Mouse (Mus musculus): ENCODE results near the gene Itpr1.

The Itpr1 gene

GRCm38 (mm10) chr6:108408053-108408452 is 195.2 kb downstream of the Itpr1 start:
- DNase-seq: peak; percentile 12 to 36

- no peak for DNase-seq
Measured at GRCm38 (mm10) chr6:108408726-108409125, 195.8 kb downstream of the Itpr1 start.

GRCm38 (mm10) chr6:108410771-108411170 is 197.9 kb downstream of the Itpr1 start:
- peak; percentile 74 to 84 for DNase-seq

GRCm38 (mm10) chr6:108411201-108411600 is 198.3 kb downstream of the Itpr1 start:
- DNase-seq: peak in 1 of 2 experiments; percentile 28

- peak; percentile 67 to 81 for DNase-seq
Measured at GRCm38 (mm10) chr6:108413006-108413405, 200.1 kb downstream of the Itpr1 start.

GRCm38 (mm10) chr6:108413593-108413992 is 200.7 kb downstream of the Itpr1 start:
- DNase-seq: no peak

GRCm38 (mm10) chr6:108415847-108416246 is 203.0 kb downstream of the Itpr1 start:
- no peak for DNase-seq

GRCm38 (mm10) chr6:108417508-108417907 is 204.6 kb downstream of the Itpr1 start:
- DNase-seq: peak; percentile 54 to 57

- DNase-seq: peak; percentile 25 to 59
Measured at GRCm38 (mm10) chr6:108418218-108418617, 205.3 kb downstream of the Itpr1 start.

GRCm38 (mm10) chr6:108424749-108425584 is 212.1 kb downstream of the Itpr1 start:
- no peak for DNase-seq

GRCm38 (mm10) chr6:108426789-108427188 is 213.9 kb downstream of the Itpr1 start:
- peak; percentile 88 to 90 for DNase-seq

GRCm38 (mm10) chr6:108428383-108428782 is 215.5 kb downstream of the Itpr1 start:
- DNase-seq: no peak

GRCm38 (mm10) chr6:108429950-108430349 is 217.1 kb downstream of the Itpr1 start:
- DNase-seq: no peak

- DNase-seq: no peak
Measured at GRCm38 (mm10) chr6:108431193-108431592, 218.3 kb downstream of the Itpr1 start.

- no peak for DNase-seq
Measured at GRCm38 (mm10) chr6:108432836-108433235, 219.9 kb downstream of the Itpr1 start.

- DNase-seq: no peak
Measured at GRCm38 (mm10) chr6:108434816-108435215, 221.9 kb downstream of the Itpr1 start.

- DNase-seq: no peak
Measured at GRCm38 (mm10) chr6:108435467-108435866, 222.6 kb downstream of the Itpr1 start.

GRCm38 (mm10) chr6:108436608-108437007 is 223.7 kb downstream of the Itpr1 start:
- peak in 1 of 2 experiments; percentile 36 for DNase-seq

- DNase-seq: no peak
Measured at GRCm38 (mm10) chr6:108441290-108441689, 228.4 kb downstream of the Itpr1 start.

GRCm38 (mm10) chr6:108442291-108442690 is 229.4 kb downstream of the Itpr1 start:
- DNase-seq: peak in 1 of 2 experiments; percentile 39

- no peak for DNase-seq
Measured at GRCm38 (mm10) chr6:108444435-108444834, 231.5 kb downstream of the Itpr1 start.

- peak in 1 of 2 experiments; percentile 8 for DNase-seq
Measured at GRCm38 (mm10) chr6:108445006-108445405, 232.1 kb downstream of the Itpr1 start.

GRCm38 (mm10) chr6:108446766-108447165 is 233.9 kb downstream of the Itpr1 start:
- no peak for DNase-seq

- DNase-seq: peak; percentile 35 to 55
Measured at GRCm38 (mm10) chr6:108447179-108447845, 234.4 kb downstream of the Itpr1 start.
